Mouse (Mus musculus): ENCODE measurements at regions not wholly inside any gene's neighbourhood (a gene's known extent, or its start where the extent isn't known, plus 50 kb on each side); places are given as distances from the start of the nearest gene placed in this dataset.

GRCm38 (mm10) chr1:121050695-121051495, 281.5 kb downstream of the Insig2 start:
- DNase-seq (ENCODE audit: low spot score) = no peak

GRCm38 (mm10) chr1:121051496-121052119, 280.8 kb downstream of the Insig2 start:
- DNase-seq (ENCODE audit: low spot score) = no peak

DNA sequence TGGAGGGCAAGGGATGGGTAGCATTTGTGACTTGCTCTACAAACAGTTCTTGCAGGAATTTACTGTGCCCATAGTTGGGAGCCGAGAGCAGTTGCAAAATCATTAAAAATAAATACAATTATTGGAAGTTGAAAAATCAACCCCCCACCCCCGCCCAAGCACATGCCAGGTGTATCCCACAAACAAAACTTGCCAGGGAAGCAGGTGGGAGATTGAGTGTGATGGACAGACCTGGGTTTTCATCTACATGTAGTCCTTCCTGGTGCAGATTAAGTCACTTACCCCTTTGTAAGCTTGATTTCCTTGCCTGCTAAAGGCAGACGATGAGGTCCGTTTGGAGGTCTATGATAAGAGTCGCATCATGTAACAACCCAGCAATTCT, 280.3 kb downstream of the Insig2 start:
- no peak for DNase-seq (ENCODE audit: low spot score)

- DNase-seq (ENCODE audit: low spot score) = no peak
Measured at GRCm38 (mm10) chr1:121053692-121054091, 278.7 kb downstream of the Insig2 start.

GRCm38 (mm10) chr1:121074569-121074968, 257.8 kb downstream of the Insig2 start:
- no peak for DNase-seq (ENCODE audit: low spot score)

DNA sequence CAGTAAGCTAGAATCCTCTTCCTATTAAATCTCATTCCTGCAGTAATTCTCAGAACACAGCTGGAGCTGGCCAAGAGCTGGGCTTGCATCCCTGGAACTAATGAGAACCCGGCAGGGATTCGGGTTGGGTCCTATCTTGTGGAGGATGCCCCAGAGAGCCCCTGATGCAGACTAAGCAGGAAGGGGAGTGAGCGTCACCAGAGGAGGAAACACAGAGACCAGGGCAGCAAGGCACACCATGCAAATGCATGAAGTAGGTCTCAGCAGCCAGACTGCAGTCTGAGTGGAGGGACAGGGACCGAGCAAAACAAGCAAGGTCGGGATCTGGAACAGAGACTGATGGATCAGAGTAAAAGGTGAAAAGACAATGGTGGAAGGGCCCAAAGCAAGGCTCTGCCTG, 249.6 kb downstream of the Insig2 start:
- DNase-seq (ENCODE audit: low spot score) = no peak

- DNase-seq (ENCODE audit: low spot score) = no peak
Measured at GRCm38 (mm10) chr1:121085101-121085727, 247.2 kb downstream of the Insig2 start.

- DNase-seq (ENCODE audit: low spot score) = no peak
Measured at GRCm38 (mm10) chr1:121087124-121087887, 245.1 kb downstream of the Insig2 start.

DNA sequence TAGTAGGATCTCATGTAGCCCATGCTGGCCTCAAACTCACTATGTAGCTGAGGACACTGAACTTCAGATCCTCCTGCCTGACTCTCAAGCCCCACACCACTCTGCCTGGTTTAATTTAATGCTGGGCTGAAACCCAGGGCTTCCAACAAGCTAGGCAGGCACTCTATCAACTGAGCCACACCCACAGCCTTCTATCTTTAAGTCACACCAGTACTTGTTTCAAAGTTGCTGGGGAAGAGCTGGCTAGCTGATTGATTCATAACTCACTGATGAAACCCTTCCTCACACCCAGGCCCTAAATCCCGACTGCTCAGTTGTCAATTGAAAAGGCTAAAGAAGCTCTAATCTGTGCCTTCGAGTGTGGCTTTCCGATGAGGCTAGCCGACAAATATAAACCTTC, 241.8 kb downstream of the Insig2 start:
- no peak for DNase-seq (ENCODE audit: low spot score)

DNA sequence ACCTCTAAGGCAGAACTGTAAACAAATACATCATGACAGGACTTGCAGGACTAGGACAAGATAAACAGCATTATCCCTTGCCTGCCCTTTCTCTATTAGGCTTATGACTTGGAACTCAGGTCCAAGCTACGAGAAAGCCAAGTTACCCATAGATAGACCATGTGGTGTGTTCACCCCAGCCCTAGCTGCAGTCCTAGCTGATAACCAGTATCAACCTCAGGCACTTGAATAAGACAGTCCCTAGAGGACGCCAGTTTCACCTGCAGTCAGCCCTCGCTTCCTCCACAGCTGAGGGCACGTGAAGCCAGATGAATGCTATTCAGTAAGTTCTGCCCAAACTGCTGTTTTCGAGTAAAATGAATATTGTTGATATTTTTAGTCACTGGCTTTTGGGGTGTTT, 239.5 kb downstream of the Insig2 start:
- no peak for DNase-seq (ENCODE audit: low spot score)

DNA sequence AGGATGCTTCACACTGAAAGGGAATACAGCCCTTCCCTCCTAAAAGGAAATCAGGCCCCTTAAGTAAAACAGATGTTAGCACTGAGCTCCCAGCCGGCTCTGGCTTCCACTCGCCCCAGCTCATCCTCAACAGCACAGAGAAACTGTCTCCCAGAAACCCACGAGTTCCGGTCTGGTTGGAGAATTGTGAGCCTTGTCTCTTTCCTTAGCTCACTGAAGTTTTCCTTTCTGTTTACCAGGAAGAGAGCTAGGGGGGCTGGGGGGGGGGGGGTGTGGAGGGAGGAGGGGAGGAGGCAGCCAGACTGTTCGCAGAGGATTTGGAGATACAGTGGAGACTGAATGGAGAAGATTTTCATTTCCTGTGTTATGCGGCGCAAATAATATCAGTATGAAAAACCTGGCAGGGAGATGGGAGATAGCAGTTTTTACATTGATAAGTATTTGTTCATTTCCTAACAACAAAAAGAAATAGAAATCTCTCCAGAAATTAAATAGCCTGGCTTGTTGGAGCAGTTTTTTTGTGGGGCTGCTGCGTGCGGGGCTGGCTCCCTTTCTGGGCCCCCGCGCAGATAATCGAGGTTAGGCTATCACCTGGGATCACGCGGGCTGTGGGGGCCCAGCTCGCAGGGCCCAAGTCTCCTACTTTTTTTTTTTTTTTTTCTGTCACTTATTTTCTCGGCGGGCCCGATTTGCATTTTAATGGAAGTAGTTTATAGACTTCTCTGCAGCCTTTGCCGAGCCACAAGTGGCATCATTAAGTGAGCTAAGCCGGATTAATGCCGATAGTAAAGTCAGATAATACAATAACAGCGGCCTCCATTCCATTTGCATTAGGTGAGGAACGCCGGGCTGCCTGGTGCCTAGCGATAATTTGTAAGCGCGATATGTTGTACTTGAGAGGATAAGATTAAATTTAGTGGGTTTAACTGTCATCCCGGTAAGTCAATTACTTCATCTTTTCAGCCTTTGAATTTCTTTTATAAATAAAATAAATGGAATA, 235.5 kb downstream of the Insig2 start:
- peak; percentile 21 for DNase-seq (ENCODE audit: low spot score)

DNA sequence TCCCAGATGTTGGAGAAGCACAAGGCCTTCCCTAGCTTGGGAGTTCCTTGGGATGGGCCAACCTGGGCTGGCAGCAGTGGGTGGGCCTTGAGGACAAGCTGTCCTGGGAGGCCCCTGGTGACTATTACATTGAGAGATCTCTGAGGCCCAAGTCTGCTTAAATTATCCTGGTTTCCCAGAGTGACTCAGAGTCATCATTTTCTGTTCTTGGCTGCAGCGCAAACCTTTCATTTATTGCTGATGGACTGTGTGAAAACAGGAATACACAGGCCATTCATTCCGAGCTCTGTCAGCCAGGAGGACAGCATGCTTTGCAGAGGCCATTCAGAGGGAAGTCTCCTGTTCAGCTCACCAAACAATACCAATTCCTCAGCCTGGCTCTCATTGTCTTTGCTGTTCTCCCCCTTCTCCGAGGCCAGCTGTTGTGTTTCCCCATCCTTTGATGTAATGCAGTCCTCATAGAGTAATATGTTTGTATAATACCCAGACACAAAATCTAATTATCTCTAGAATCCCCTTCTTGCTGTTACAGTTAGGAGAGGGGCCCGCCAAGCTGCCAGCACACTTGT, 220.5 kb downstream of the Insig2 start:
- peak; percentile 10 for DNase-seq (ENCODE audit: low spot score)

DNA sequence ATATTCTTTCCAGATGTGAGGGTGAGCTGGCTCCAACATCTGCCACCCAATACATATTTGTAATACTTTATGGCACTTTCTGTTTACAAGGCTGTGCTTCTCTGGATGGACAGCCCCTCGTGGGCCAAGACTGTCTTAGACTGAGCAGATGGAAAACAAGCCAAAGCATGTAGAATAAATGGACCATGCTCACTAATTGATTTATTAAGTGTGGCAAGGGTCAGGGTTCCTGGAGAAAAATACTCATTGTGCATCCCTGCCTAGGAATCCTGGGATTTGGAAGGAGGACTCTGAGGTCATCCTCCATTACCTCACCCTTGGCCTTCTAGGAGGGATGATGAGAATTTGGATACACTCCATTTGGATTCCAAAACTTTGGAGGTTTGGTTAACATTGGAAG, 219.9 kb downstream of the Insig2 start:
- no peak for DNase-seq (ENCODE audit: low spot score)

GRCm38 (mm10) chr1:121116626-121117025, 215.8 kb downstream of the Insig2 start:
- no peak for DNase-seq (ENCODE audit: low spot score)

GRCm38 (mm10) chr1:121123436-121123835, 209.0 kb downstream of the Insig2 start:
- DNase-seq (ENCODE audit: low spot score) = no peak

DNA sequence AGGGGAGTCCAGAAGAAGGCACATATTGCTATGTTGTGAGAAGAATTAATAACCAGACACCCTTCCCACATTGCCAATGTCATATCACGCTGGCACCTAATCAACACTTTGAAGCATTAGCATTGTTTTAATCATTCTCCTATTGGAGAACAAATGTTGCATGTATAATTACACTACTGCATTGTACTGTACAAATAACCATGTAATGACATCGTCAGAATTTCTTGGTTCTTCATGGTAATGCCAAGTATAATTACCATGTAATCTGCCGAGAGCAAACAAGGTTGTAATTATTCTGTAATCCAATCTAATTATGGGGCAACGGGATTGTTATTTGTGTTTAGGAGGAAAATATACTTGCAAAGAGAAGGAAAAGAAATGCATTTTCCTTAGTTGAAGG, 196.1 kb downstream of the Insig2 start:
- DNase-seq (ENCODE audit: low spot score) = no peak

GRCm38 (mm10) chr1:121136846-121137245, 195.5 kb downstream of the Insig2 start:
- DNase-seq (ENCODE audit: low spot score) = no peak

DNA sequence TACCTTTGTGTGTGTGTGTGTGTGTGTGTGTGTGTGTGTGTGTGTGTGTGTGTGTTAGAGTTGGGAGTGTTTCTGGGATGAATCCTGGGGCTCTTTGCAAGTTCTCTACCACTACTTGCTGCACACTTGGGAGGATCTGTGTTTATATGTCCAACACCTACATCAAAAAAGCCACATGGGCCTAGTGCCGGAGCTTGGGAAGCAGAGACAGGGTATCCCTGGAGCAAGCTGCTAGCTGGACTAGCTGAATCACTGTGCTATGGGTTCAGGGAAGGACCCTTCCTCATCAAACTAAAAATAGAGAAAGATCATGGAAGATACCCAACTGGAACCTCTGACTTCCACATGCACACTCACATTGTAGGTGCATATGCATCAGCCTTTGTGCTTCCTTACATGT, 187.4 kb downstream of the Insig2 start:
- no peak for DNase-seq (ENCODE audit: low spot score)

- no peak for DNase-seq (ENCODE audit: low spot score)
Measured at GRCm38 (mm10) chr1:121153476-121153875, 178.9 kb downstream of the Insig2 start.

DNA sequence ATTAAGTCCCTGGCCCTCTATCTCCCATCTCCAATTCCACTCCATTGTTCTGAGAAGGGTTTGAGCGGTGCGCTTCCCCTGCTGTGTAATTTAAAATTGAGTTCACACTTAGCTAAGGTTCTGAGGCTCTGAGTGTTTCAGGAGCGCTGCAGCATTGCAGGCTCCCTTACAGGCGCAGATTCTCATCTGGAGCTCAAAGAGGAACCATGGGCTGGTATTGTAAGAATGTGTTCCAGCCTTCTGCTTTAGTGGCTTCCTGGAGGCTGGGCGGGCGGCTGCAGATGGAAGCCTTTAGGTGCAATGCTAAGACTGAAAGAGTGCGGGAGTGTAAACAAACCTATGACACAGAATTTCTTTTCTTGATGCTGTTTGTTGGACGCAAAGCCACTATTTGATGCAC, 177.8 kb downstream of the Insig2 start:
- no peak for DNase-seq (ENCODE audit: low spot score)

- no peak for DNase-seq (ENCODE audit: low spot score)
Measured at GRCm38 (mm10) chr1:121168651-121169050, 163.7 kb downstream of the Insig2 start.

All from testis, postnatal 14 days (tissue).